Mouse (Mus musculus) MEL (cell line): ENCODE measurements at regions not wholly inside any gene's neighbourhood (a gene's known extent, or its start where the extent isn't known, plus 50 kb on each side); places are given as distances from the start of the nearest gene placed in this dataset.

Experiments
- DNase-seq: peaks from one replicate; pipeline ENCODE4 v3.0.0; 2011; ENCODE audit warnings: low read depth, low spot score
- H3K27ac ChIP-seq: 2 replicates; pipeline ENCODE4 v1.5.1; 2012; ENCODE audit warnings: low read depth, mild to moderate bottlenecking, control low read depth, low read length, moderate library complexity; ENCODE audit not compliant: control insufficient read depth
- H3K27me3 ChIP-seq, 2 experiments: fragments of 150-350 bp in 1 of 2; sonication (generic) in 1 of 2; 2 replicates each; pipeline ENCODE4 v1.6.1; 2012; ENCODE audit warnings: low read length in 2 of 2, mild to moderate bottlenecking in 2 of 2, improper control_type of control experiment in 1 of 2, moderate library complexity in 1 of 2; ENCODE audit not compliant: insufficient read depth in 2 of 2, control insufficient read depth in 1 of 2
- H3K36me3 ChIP-seq, 2 experiments: 2 replicates each; pipeline ENCODE4 v1.6.1; 2012 to 2014; ENCODE audit warnings: low read length in 2 of 2, improper control_type of control experiment in 1 of 2, inconsistent platforms in 1 of 2, mild to moderate bottlenecking in 1 of 2; ENCODE audit not compliant: insufficient read depth in 2 of 2, control insufficient read depth in 1 of 2
- H3K4me1 ChIP-seq, 2 experiments: fragments of 150-350 bp in 1 of 2; sonication (generic) in 1 of 2; 2 replicates each; pipeline ENCODE4 v1.6.1; 2012; ENCODE audit warnings: low read length in 2 of 2, improper control_type of control experiment in 1 of 2, mild to moderate bottlenecking in 1 of 2; ENCODE audit not compliant: insufficient read depth in 2 of 2, control insufficient read depth in 1 of 2
- H3K4me3 ChIP-seq, 2 experiments: fragments of 150-350 bp in 1 of 2; sonication (generic) in 1 of 2; 2 replicates each; pipeline ENCODE4 v1.5.1; 2012; ENCODE audit warnings: low read depth in 2 of 2, low read length in 2 of 2, mild to moderate bottlenecking in 2 of 2, moderate library complexity in 2 of 2, control low read depth in 1 of 2, improper control_type of control experiment in 1 of 2; ENCODE audit not compliant: control insufficient read depth in 1 of 2, insufficient read depth in 1 of 2
- H3K79me2 ChIP-seq: 2 replicates; pipeline ENCODE4 v1.6.1; 2012; ENCODE audit warnings: mild to moderate bottlenecking, low read length, moderate library complexity; ENCODE audit not compliant: control insufficient read depth, poor library complexity, insufficient read depth
- H3K9ac ChIP-seq: 2 replicates; pipeline ENCODE4 v1.6.1; 2012; ENCODE audit warnings: low read depth, mild to moderate bottlenecking, control low read depth, low read length, moderate library complexity; ENCODE audit not compliant: control insufficient read depth, poor library complexity, severe bottlenecking
- H3K9me3 ChIP-seq: fragments of 150-350 bp; sonication (generic); replicated peaks from 2 replicates; pipeline ENCODE4 v1.6.1; 2012; ENCODE audit warnings: mild to moderate bottlenecking, low read length, improper control_type of control experiment, moderate library complexity; ENCODE audit not compliant: insufficient read depth
- CHD1 ChIP-seq: IDR thresholded peaks from 2 replicates; pipeline ENCODE4 v1.6.1; 2012; ENCODE audit warnings: low read depth, mild to moderate bottlenecking, inconsistent platforms, low read length, improper control_type of control experiment
- CHD2 ChIP-seq: IDR thresholded peaks from 2 replicates; pipeline ENCODE4 v1.6.1; 2011; ENCODE audit warnings: low read length, improper control_type of control experiment
- EP300 ChIP-seq, 2 experiments: IDR thresholded peaks; 2 replicates each; pipeline ENCODE4 v1.6.1; 2011; ENCODE audit warnings: improper control_type of control experiment in 2 of 2, low read length in 2 of 2, low read depth in 1 of 2, mild to moderate bottlenecking in 1 of 2
- GABPA ChIP-seq: IDR thresholded peaks from 2 replicates; pipeline ENCODE4 v1.6.1; 2012; ENCODE audit warnings: low read depth, mild to moderate bottlenecking, inconsistent platforms, low read length, improper control_type of control experiment, moderate library complexity
- HCFC1 ChIP-seq: IDR thresholded peaks from 2 replicates; pipeline ENCODE4 v1.6.1; 2012; ENCODE audit warnings: low read depth, mild to moderate bottlenecking, inconsistent platforms, low read length, improper control_type of control experiment, moderate library complexity
- JUND ChIP-seq: IDR thresholded peaks from 2 replicates; pipeline ENCODE4 v1.6.1; 2011; ENCODE audit warnings: low read depth, mild to moderate bottlenecking, improper control_type of control experiment, low read length
- MAFK ChIP-seq: IDR thresholded peaks from 2 replicates; pipeline ENCODE4 v1.6.1; 2011; ENCODE audit warnings: low read depth, mild to moderate bottlenecking, low read length, improper control_type of control experiment, borderline replicate concordance
- MAZ ChIP-seq: IDR thresholded peaks from 2 replicates; pipeline ENCODE4 v1.6.1; 2012; ENCODE audit warnings: low read depth, mild to moderate bottlenecking, inconsistent platforms, low read length, improper control_type of control experiment
- MEF2A ChIP-seq: IDR thresholded peaks from 2 replicates; pipeline ENCODE4 v1.6.1; 2014; ENCODE audit warnings: low read depth, mild to moderate bottlenecking, inconsistent platforms, low read length, improper control_type of control experiment; ENCODE audit not compliant: poor library complexity, insufficient replicate concordance, severe bottlenecking; ENCODE audit errors: extremely low read depth
- MXI1 ChIP-seq: IDR thresholded peaks from 2 replicates; pipeline ENCODE4 v1.6.1; 2011; ENCODE audit warnings: mild to moderate bottlenecking, low read depth, low read length, improper control_type of control experiment
- MYB ChIP-seq: IDR thresholded peaks from 2 replicates; pipeline ENCODE4 v1.6.1; 2011; ENCODE audit warnings: mild to moderate bottlenecking, low read depth, low read length, improper control_type of control experiment
- POLR2A ChIP-seq, 2 experiments: IDR thresholded peaks; 2 replicates each; pipeline ENCODE4 v1.6.1; 2011 to 2012; ENCODE audit warnings: low read length in 2 of 2, mild to moderate bottlenecking in 2 of 2, control low read depth in 1 of 2, improper control_type of control experiment in 1 of 2, low read depth in 1 of 2, moderate library complexity in 1 of 2; ENCODE audit not compliant: control insufficient read depth in 1 of 2, insufficient read depth in 1 of 2, poor library complexity in 1 of 2
- POLR2AphosphoS5 ChIP-seq: IDR thresholded peaks from 2 replicates; pipeline ENCODE4 v1.6.1; 2012; ENCODE audit warnings: low read depth, borderline replicate concordance, mild to moderate bottlenecking, inconsistent platforms, low read length, moderate library complexity, mixed read lengths
- SIN3A ChIP-seq: IDR thresholded peaks from 2 replicates; pipeline ENCODE4 v1.6.1; 2012; ENCODE audit warnings: low read length, improper control_type of control experiment, inconsistent platforms
- SMC3 ChIP-seq: IDR thresholded peaks from 2 replicates; pipeline ENCODE4 v1.6.1; 2011; ENCODE audit warnings: low read depth, low read length, improper control_type of control experiment
- TBP ChIP-seq: IDR thresholded peaks from 2 replicates; pipeline ENCODE4 v1.8.0; 2011; ENCODE audit warnings: low read depth, low read length, improper control_type of control experiment
- UBTF ChIP-seq: IDR thresholded peaks from 2 replicates; pipeline ENCODE4 v1.6.1; 2012; ENCODE audit warnings: low read depth, mild to moderate bottlenecking, inconsistent platforms, low read length, improper control_type of control experiment, moderate library complexity, borderline replicate concordance; ENCODE audit not compliant: insufficient read depth
- USF1 ChIP-seq: IDR thresholded peaks from 2 replicates; pipeline ENCODE4 v1.6.1; 2014; ENCODE audit warnings: low read depth, mild to moderate bottlenecking, inconsistent platforms, low read length, improper control_type of control experiment, moderate library complexity
- ZC3H11A ChIP-seq: IDR thresholded peaks from 2 replicates; pipeline ENCODE4 v1.6.1; 2012; ENCODE audit warnings: low read depth, mild to moderate bottlenecking, inconsistent platforms, low read length, improper control_type of control experiment
- ZKSCAN1 ChIP-seq: IDR thresholded peaks from 2 replicates; pipeline ENCODE4 v1.6.1; 2012; ENCODE audit warnings: low read depth, mild to moderate bottlenecking, inconsistent platforms, low read length, improper control_type of control experiment, moderate library complexity
- ZMIZ1 ChIP-seq: IDR thresholded peaks from 2 replicates; pipeline ENCODE4 v1.6.1; 2012; ENCODE audit warnings: low read depth, mild to moderate bottlenecking, inconsistent platforms, low read length, improper control_type of control experiment, moderate library complexity
- ZNF384 ChIP-seq: IDR thresholded peaks from 2 replicates; pipeline ENCODE4 v1.6.1; 2012; ENCODE audit warnings: low read depth, mild to moderate bottlenecking, inconsistent platforms, low read length, improper control_type of control experiment

- no peaks in the 10 kb centered on the region for H3K9me3 ChIP-seq
- no peaks in the 10 kb centered on the region for H3K4me1 ChIP-seq
- H3K27ac ChIP-seq: no peak overlapping the region
- no peaks in the 10 kb centered on the region for H3K27me3 ChIP-seq
- no peak for TF ChIP-seq SIN3A
- no peak for TF ChIP-seq MYB
- TF ChIP-seq ZNF384: no peak
- no peak for TF ChIP-seq ZMIZ1
- TF ChIP-seq SMC3: no peak
- no peak for TF ChIP-seq POLR2A (IDR thresholded peaks at IDR 0.05; ENCODE audit: control insufficient read depth in 1 of 2, insufficient read depth in 1 of 2, low read depth in 1 of 2, low read length in 2 of 2, poor library complexity in 1 of 2)
- no peak for TF ChIP-seq GABPA
- no peak for TF ChIP-seq ZKSCAN1
- TF ChIP-seq MAFK: no peak
- no peak for TF ChIP-seq USF1
- TF ChIP-seq EP300 (IDR thresholded peaks at IDR 0.05; ENCODE audit: low read depth in 1 of 2, low read length in 2 of 2): no peak
- TF ChIP-seq UBTF: no peak
- no peak for TF ChIP-seq TBP
- no peak for TF ChIP-seq CHD1
- no peak for TF ChIP-seq JUND
- no peak for TF ChIP-seq CHD2
- TF ChIP-seq ZC3H11A: no peak
- no peak for TF ChIP-seq MEF2A
- no peak for TF ChIP-seq MXI1
- TF ChIP-seq, all 39 proteins: peak for 0
- Histone ChIP-seq H3K79me2 (no peaks in the 10 kb centered on the region), H3K4me3 (no peak overlapping the region), H3K36me3 (no peaks in the 10 kb centered on the region), H3K9ac (no peak overlapping the region)
- DNase-seq: no peak
These were observed 314.0 kb upstream of the Cdyl start for GRCm38 (mm10) chr13:35345507-35346129.

- H3K27ac ChIP-seq: no peak overlapping the region
- no peaks in the 10 kb centered on the region for H3K36me3 ChIP-seq
- H3K4me3 ChIP-seq: no peak overlapping the region
- H3K9ac ChIP-seq: no peak overlapping the region
- no peak for TF ChIP-seq ZNF384
- TF ChIP-seq MAFK: no peak
- TF ChIP-seq POLR2AphosphoS5: no peak
- TF ChIP-seq MAZ: no peak
- no peak for TF ChIP-seq HCFC1
- TF ChIP-seq CHD1: no peak
- no peak for TF ChIP-seq TBP
- no peaks in the 10 kb centered on the region for H3K9me3 ChIP-seq
- H3K27me3 ChIP-seq: no peaks in the 10 kb centered on the region
- no peaks in the 10 kb centered on the region for H3K4me1 ChIP-seq
- DNase-seq: no peak
- H3K79me2 ChIP-seq: no peaks in the 10 kb centered on the region
These were observed 311.4 kb upstream of the Cdyl start for GRCm38 (mm10) chr13:35348283-35348682.
